Mouse (Mus musculus): ENCODE measurements around the gene Lpxn. TPM values are rescaled to one million over a fixed set of nuclear protein-coding genes. Genes with fewer than 3 reads are reported as not detected.

The Lpxn gene
- polyA plus RNA-seq, 1 experiment from 2014 or later = 1.1 TPM

Other genes starting within 250 kb of the Lpxn start
- gene Gm4952, start 196.2 kb upstream of the Lpxn start, polyA plus RNA-seq (2014; fragmentation: Nextera tagmentation; extraction: Ambion mirVana) = not detected in 2 replicates
- gene Glyat, start 162.9 kb upstream of the Lpxn start, polyA plus RNA-seq (2014; fragmentation: Nextera tagmentation; extraction: Ambion mirVana) = not detected in 2 replicates
- not detected in 2 replicates for gene Olfr1442, start 125.8 kb upstream of the Lpxn start, polyA plus RNA-seq (2014; fragmentation: Nextera tagmentation; extraction: Ambion mirVana)
- not detected in 2 replicates for gene Olfr1443, start 118.1 kb upstream of the Lpxn start, polyA plus RNA-seq (2014; fragmentation: Nextera tagmentation; extraction: Ambion mirVana)
- gene Keg1, start 100.4 kb upstream of the Lpxn start, polyA plus RNA-seq (2014; fragmentation: Nextera tagmentation; extraction: Ambion mirVana) = not detected in 2 replicates
- gene Cntf, start 30.6 kb upstream of the Lpxn start, polyA plus RNA-seq (2014; fragmentation: Nextera tagmentation; extraction: Ambion mirVana) = 1.3 and 1.7 TPM in 2 replicates
- gene Zfp91, start 67 bp upstream of the Lpxn start, polyA plus RNA-seq (2014; fragmentation: Nextera tagmentation; extraction: Ambion mirVana) = 10.6 and 11.2 TPM in 2 replicates
- not detected in 2 replicates for gene Gm5244, start 50.5 kb downstream of the Lpxn start, polyA plus RNA-seq (2014; fragmentation: Nextera tagmentation; extraction: Ambion mirVana)
- not detected in 2 replicates for gene Olfr1444, start 61.1 kb downstream of the Lpxn start, polyA plus RNA-seq (2014; fragmentation: Nextera tagmentation; extraction: Ambion mirVana)
- gene Olfr1445, start 87.7 kb downstream of the Lpxn start, polyA plus RNA-seq (2014; fragmentation: Nextera tagmentation; extraction: Ambion mirVana) = not detected in 2 replicates
- not detected in 2 replicates for gene Olfr1446, start 97.3 kb downstream of the Lpxn start, polyA plus RNA-seq (2014; fragmentation: Nextera tagmentation; extraction: Ambion mirVana)
- not detected in 2 replicates for gene Olfr1447, start 107.5 kb downstream of the Lpxn start, polyA plus RNA-seq (2014; fragmentation: Nextera tagmentation; extraction: Ambion mirVana)
- not detected in 2 replicates for gene Olfr1448, start 128.2 kb downstream of the Lpxn start, polyA plus RNA-seq (2014; fragmentation: Nextera tagmentation; extraction: Ambion mirVana)
- not detected in 2 replicates for gene Olfr1449, start 134.6 kb downstream of the Lpxn start, polyA plus RNA-seq (2014; fragmentation: Nextera tagmentation; extraction: Ambion mirVana)
- gene Olfr1450, start 154.1 kb downstream of the Lpxn start, polyA plus RNA-seq (2014; fragmentation: Nextera tagmentation; extraction: Ambion mirVana) = not detected in 2 replicates
- not detected in 2 replicates for gene Olfr1451, start 198.8 kb downstream of the Lpxn start, polyA plus RNA-seq (2014; fragmentation: Nextera tagmentation; extraction: Ambion mirVana)
- not detected in 2 replicates for gene Olfr1453, start 232.1 kb downstream of the Lpxn start, polyA plus RNA-seq (2014; fragmentation: Nextera tagmentation; extraction: Ambion mirVana)